Mouse (Mus musculus) heart, postnatal 0 days (tissue): Measurements from ENCODE around the gene Nr1d2.
"Not testable (repeated sequence)": the region's sequence is repeated elsewhere in the genome, so short reads cannot be mapped to it uniquely, and the experiment has no call there.

Experiments
- CTCF ChIP-seq: IDR thresholded peaks from 2 replicates; pipeline ENCODE4 v1.5.1; 2016; ENCODE audit warnings: antibody characterized with exemption, control low read depth, low read depth
- EP300 ChIP-seq: IDR thresholded peaks from 2 replicates; pipeline ENCODE4 v1.6.1; 2016; ENCODE audit warnings: antibody characterized with exemption, low read depth

GRCm38 (mm10) chr14:18231866-18232265 lies 7.1 kb downstream of the Nr1d2 start:
- not testable (repeated sequence) for TF ChIP-seq CTCF, EP300
